ENCODE assay signal across 7 mouse cellular contexts in the genomic region with DNA sequence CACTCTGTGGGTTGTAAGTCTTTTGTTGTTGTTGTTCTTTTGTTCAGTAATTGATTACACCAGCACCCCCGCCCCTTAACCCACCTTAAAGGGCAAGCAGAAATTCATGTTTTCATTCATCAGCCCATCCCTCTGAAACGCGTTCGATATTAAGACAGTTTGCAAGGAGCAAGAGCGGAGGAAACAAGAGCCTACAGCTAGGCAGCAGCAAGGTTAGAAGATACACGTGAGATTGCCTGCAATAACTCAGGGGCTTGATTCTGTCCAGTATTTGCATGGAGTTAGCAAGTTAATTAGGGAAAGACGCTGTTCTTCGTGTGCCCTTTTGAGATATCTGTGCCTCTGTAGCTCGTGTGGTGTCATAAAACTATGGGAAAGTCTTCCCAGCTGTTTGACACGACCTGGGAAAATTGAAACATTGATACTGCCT.
DNase-seq lines count a peak whose midpoint lies in the region; ATAC-seq and TF ChIP-seq lines count a peak whose summit lies in the region.

No protein-coding gene starts in this region.

- peak overlapping the region; percentile 85 for H3K27ac ChIP-seq in left cerebral cortex, adult 2 months
- peak overlapping the region; percentile 65 for H3K27ac ChIP-seq in embryonic facial prominence, embryonic 15.5 days (replicated peaks)
- no peak overlapping the region; the same call in 1 of the 2 replicates for H3K27ac ChIP-seq in intestine, postnatal 0 days (ENCODE audit: low read depth, low read length)
- H3K27ac ChIP-seq in neural tube, embryonic 14.5 days (ENCODE audit: low read depth, low read length), result peak overlapping the region; percentile 85

- intact Hi-C loops in left cerebral cortex, adult 2 months (cut with DNase I), result loop anchor here (5.0 kb wide), 1 partner anchor 163 kb away; no protein-coding TSS in a partner anchor

- TF ChIP-seq CTCF in left cerebral cortex, adult 2 months (IDR thresholded peaks at IDR 0.05), result no peak
- no peak for TF ChIP-seq CTCF in intestine, postnatal 0 days (IDR thresholded peaks at IDR 0.05; ENCODE audit: low read depth)

- H3K9me3 ChIP-seq in embryonic facial prominence, embryonic 15.5 days (replicated peaks), result no peaks in the 10 kb centered on the region
- H3K9me3 ChIP-seq in intestine, postnatal 0 days (ENCODE audit: control insufficient read depth), result no peaks in the 10 kb centered on the region
- H3K9me3 ChIP-seq in neural tube, embryonic 14.5 days (ENCODE audit: control insufficient read depth, low read length), result no peaks in the 10 kb centered on the region

- DNase-seq in left cerebral cortex, adult 2 months (ENCODE audit: extremely low spot score in 1 of 2, low spot score in 2 of 2), result no peak
- no peak for DNase-seq in left cerebral cortex, adult 18-20 months (ENCODE audit: low spot score in 2 of 2)
- no peak for DNase-seq in thymus, postnatal 25 days
- DNase-seq in left cerebral cortex, adult 9 months (ENCODE audit: low spot score in 2 of 2), result no peak

- peak overlapping the region; percentile 44 for H3K4me2 ChIP-seq in embryonic facial prominence, embryonic 15.5 days (replicated peaks)
- peak overlapping the region; percentile 66 for H3K4me2 ChIP-seq in intestine, postnatal 0 days (replicated peaks; ENCODE audit: low read depth)
- H3K4me2 ChIP-seq in neural tube, embryonic 14.5 days (ENCODE audit: low read depth, low read length), result peak overlapping the region; percentile 50

- H3K36me3 ChIP-seq in embryonic facial prominence, embryonic 15.5 days, result no peaks in the 10 kb centered on the region
- no peaks in the 10 kb centered on the region for H3K36me3 ChIP-seq in intestine, postnatal 0 days (ENCODE audit: control insufficient read depth, insufficient read depth)
- no peaks in the 10 kb centered on the region for H3K36me3 ChIP-seq in neural tube, embryonic 14.5 days (ENCODE audit: control insufficient read depth, insufficient read depth, low read length)

- ATAC-seq in embryonic facial prominence, embryonic 15.5 days (ENCODE audit: insufficient number of reproducible peaks, low FRiP score, low TSS enrichment, low read depth), result no peak
- no peak for ATAC-seq in intestine, postnatal 0 days
- peak; percentile 59 for ATAC-seq in neural tube, embryonic 14.5 days (ENCODE audit: low read depth)

- H3K9ac ChIP-seq in embryonic facial prominence, embryonic 15.5 days, result no peak overlapping the region
- peak overlapping the region; percentile 34; the same call in 1 of the 2 replicates for H3K9ac ChIP-seq in intestine, postnatal 0 days (ENCODE audit: low read depth, low read length)
- peak overlapping the region; percentile 50 for H3K9ac ChIP-seq in neural tube, embryonic 14.5 days (replicated peaks; ENCODE audit: low read depth, low read length)

- WGBS in embryonic facial prominence, embryonic 15.5 days, result 7% methylated on average over 10 of the region's 10 CpGs
- 12% methylated on average over 10 of the region's 10 CpGs for WGBS in intestine, postnatal 0 days
- WGBS in neural tube, embryonic 14.5 days, result 1% methylated on average over 10 of the region's 10 CpGs

- no peaks in the 10 kb centered on the region for H3K27me3 ChIP-seq in embryonic facial prominence, embryonic 15.5 days
- no peaks in the 10 kb centered on the region for H3K27me3 ChIP-seq in intestine, postnatal 0 days (replicated peaks; ENCODE audit: control insufficient read depth, insufficient read depth, low read length)
- H3K27me3 ChIP-seq in neural tube, embryonic 14.5 days (ENCODE audit: control insufficient read depth, insufficient read depth, low read length), result no peaks in the 10 kb centered on the region

- peaks cover 33% of the 10 kb centered on the region for H3K4me1 ChIP-seq in embryonic facial prominence, embryonic 15.5 days
- H3K4me1 ChIP-seq in intestine, postnatal 0 days (replicated peaks; ENCODE audit: control insufficient read depth, insufficient read depth, low read length), result no peaks in the 10 kb centered on the region
- H3K4me1 ChIP-seq in neural tube, embryonic 14.5 days (ENCODE audit: control insufficient read depth, insufficient read depth, low read length), result peaks cover 32% of the 10 kb centered on the region

- peak overlapping the region; percentile 37 for H3K4me3 ChIP-seq in left cerebral cortex, adult 2 months
- H3K4me3 ChIP-seq in embryonic facial prominence, embryonic 15.5 days (replicated peaks), result peak overlapping the region; percentile 28
- peak overlapping the region; percentile 32 for H3K4me3 ChIP-seq in intestine, postnatal 0 days (ENCODE audit: low read depth, low read length)
- H3K4me3 ChIP-seq in neural tube, embryonic 14.5 days (ENCODE audit: low read depth, low read length), result peak overlapping the region; percentile 16
